Mouse (Mus musculus) forebrain, embryonic 14.5 days (tissue): ENCODE data around the gene Hyls1. TPM values are rescaled to one million over a fixed set of nuclear protein-coding genes. Genes with fewer than 3 reads are reported as not detected.

Experiments
- ATAC-seq: fragments of 200-750 bp; cut with Nextera tagmentation; 2 replicates; pipeline ENCODE4 v1.8.0; 2017; ENCODE audit warnings: mild to moderate bottlenecking, moderate library complexity
- DNase-seq: peaks from one replicate; pipeline ENCODE4 v3.0.0-alpha.2; 2015; ENCODE audit warnings: low spot score
- H3K27ac ChIP-seq: fragments of 300-500 bp; sonication (generic); 2 replicates; pipeline ENCODE4 v1.5.1; 2014; ENCODE audit warnings: low read depth, mild to moderate bottlenecking, control low read depth, low read length, moderate library complexity
- H3K27me3 ChIP-seq: fragments of 300-500 bp; sonication (generic); replicated peaks from 2 replicates; pipeline ENCODE4 v1.6.1; 2014; ENCODE audit warnings: low read length, control low read depth, mixed read lengths; ENCODE audit not compliant: control insufficient read depth, insufficient read depth
- H3K36me3 ChIP-seq: fragments of 300-500 bp; sonication (generic); 2 replicates; pipeline ENCODE4 v1.6.1; 2014; ENCODE audit warnings: low read length, control low read depth; ENCODE audit not compliant: control insufficient read depth, insufficient read depth
- H3K4me1 ChIP-seq: fragments of 300-500 bp; sonication (generic); 2 replicates; pipeline ENCODE4 v1.6.1; 2014; ENCODE audit warnings: antibody characterized with exemption, low read length, control low read depth; ENCODE audit not compliant: control insufficient read depth, insufficient read depth
- H3K4me2 ChIP-seq: fragments of 300-500 bp; sonication (generic); 2 replicates; pipeline ENCODE4 v1.6.1; 2014; ENCODE audit warnings: mild to moderate bottlenecking, control low read depth, low read length
- H3K4me3 ChIP-seq: fragments of 300-500 bp; sonication (generic); 2 replicates; pipeline ENCODE4 v1.5.1; 2014; ENCODE audit warnings: low read depth, low read length, control low read depth
- H3K9ac ChIP-seq: fragments of 300-500 bp; sonication (generic); 2 replicates; pipeline ENCODE4 v1.6.1; 2014; ENCODE audit warnings: mild to moderate bottlenecking, low read length, control low read depth, moderate library complexity
- H3K9me3 ChIP-seq: fragments of 300-500 bp; sonication (generic); replicated peaks from 2 replicates; pipeline ENCODE4 v1.6.1; 2016; ENCODE audit warnings: low read length, control low read depth, mixed read lengths; ENCODE audit not compliant: control insufficient read depth
- WGBS: fragments of 180-500 bp; shearing (Covaris S2); extraction: QIAGEN DNeasy Blood & Tissue Kit; methylation state at CpG from one replicate; pipeline ENCODE4 v1.1.7; 2014; 5-methylcytosine and 5-hydroxymethylcytosine counted together
- polyA plus RNA-seq: library from polyadenylated mRNA; unstranded; fragments of >200 nt; fragmentation: Nextera tagmentation; extraction: Ambion mirVana; gene quantifications from 2 replicates; pipeline ENCODE4 v1.2.1, GENCODE M21; 2014

Gene Hyls1
- polyA plus RNA-seq, 1 experiment from 2014 or later, result 26.1 TPM

DNA sequence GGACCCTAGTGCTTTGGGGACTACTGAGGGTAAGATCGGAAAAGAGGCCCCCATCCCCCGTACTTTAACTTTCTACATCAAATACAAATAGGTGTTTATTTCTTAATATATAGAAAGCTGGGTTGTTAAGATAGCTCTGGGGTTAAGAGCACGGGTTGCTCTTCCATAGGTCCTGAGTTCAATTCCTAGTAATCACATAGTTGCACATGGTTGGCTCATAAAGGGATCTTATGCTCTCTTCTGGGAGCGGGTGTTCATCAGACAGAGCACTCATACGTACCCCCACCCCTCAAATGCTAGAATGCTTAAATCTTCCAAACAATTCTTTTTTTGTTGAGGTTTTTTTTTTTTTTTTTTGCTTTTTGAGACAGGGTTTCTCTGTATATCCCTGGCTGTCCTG lies 465 bp upstream of the Hyls1 start:
- H3K9ac ChIP-seq, result peak overlapping the region; percentile 85
- peak overlapping the region; percentile 54 for H3K4me3 ChIP-seq
- H3K9me3 ChIP-seq, result no peaks in the 10 kb centered on the region
- DNase-seq (no peak), ATAC-seq (peak; percentile 5)
- H3K27me3 ChIP-seq, result 0 out of 2 replicates have a peak, but pooled peaks cover 4% of the 10 kb centered on the region
- H3K4me2 ChIP-seq, result peak overlapping the region; percentile 54
- 6% methylated on average over 5 of the region's 5 CpGs for WGBS
- peaks cover 23% of the 10 kb centered on the region for H3K36me3 ChIP-seq
- peaks cover 3% of the 10 kb centered on the region; the same call in 1 of the 2 replicates for H3K4me1 ChIP-seq
- H3K27ac ChIP-seq, result peak overlapping the region; percentile 89; the same call in 1 of the 2 replicates

DNA sequence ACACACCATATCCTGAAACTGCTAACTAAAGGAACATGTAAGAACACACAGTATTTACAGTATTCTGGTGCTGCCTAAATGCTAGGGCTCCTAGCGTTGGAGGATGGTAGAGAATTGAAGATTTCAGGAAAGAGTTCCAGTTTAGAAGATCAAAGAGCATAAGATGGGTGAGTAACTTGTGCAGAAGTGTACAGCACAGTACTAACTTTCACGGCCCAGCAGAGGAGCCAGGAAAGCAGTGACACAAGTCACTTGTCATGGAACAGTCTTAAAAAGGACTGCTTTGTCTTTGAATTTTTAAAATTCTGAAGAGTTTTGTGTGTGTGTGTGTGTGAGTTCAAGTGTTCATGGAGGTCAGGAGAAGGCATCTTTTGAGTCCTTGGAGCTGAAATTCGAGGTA lies 2.2 kb downstream of the Hyls1 start:
- H3K4me3 ChIP-seq, result no peak overlapping the region
- peaks cover 43% of the 10 kb centered on the region for H3K36me3 ChIP-seq
- peaks cover 3% of the 10 kb centered on the region; the same call in 1 of the 2 replicates for H3K4me1 ChIP-seq
- no peaks in the 10 kb centered on the region for H3K27me3 ChIP-seq
- no peak for DNase-seq
- no peak for ATAC-seq
- 85% methylated on average over 3 of the region's 3 CpGs for WGBS
- H3K9me3 ChIP-seq, result no peaks in the 10 kb centered on the region
- H3K4me2 ChIP-seq, result no peak overlapping the region
- no peak overlapping the region for H3K9ac ChIP-seq
- no peak overlapping the region for H3K27ac ChIP-seq

DNA sequence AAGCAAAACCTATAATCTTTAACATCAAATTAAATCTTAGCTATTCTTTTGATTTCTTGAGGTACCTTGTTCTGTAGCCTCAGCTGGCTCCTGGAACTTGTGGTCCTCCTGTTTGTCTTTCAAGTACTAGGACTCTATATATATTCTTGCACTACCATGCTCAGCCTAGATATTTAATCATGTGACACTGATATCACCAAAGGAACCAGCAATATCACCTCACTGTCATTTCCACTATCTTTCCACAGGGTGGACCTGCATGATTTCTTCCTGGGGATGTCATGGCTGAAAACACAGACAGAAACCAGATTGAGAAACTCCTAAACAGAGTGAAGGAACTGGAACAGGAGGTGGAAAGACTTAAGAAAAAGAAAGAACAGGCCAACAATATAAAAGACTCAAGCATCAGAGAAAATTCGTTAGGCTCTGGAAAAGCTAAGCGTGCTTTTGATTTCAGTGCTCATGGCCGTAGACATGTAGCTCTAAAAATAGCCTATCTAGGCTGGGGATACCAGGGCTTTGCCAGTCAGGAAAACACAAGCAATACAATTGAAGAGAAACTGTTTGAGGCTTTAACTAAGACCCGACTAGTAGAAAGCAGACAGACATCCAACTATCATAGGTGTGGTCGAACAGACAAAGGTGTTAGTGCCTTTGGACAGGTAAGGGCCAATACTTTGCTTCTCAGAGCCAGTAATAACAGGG lies 5.5 kb downstream of the Hyls1 start:
- Histone ChIP-seq H3K27ac (no peak overlapping the region), H3K4me2 (no peak overlapping the region), H3K36me3 (peaks cover 61% of the 10 kb centered on the region), H3K27me3 (no peaks in the 10 kb centered on the region), H3K4me3 (no peak overlapping the region), H3K4me1 (peaks cover 10% of the 10 kb centered on the region), H3K9ac (no peak overlapping the region), H3K9me3 (no peaks in the 10 kb centered on the region)
- ATAC-seq (no peak), DNase-seq (no peak)
- 91% methylated on average over 5 of the region's 5 CpGs for WGBS

DNA sequence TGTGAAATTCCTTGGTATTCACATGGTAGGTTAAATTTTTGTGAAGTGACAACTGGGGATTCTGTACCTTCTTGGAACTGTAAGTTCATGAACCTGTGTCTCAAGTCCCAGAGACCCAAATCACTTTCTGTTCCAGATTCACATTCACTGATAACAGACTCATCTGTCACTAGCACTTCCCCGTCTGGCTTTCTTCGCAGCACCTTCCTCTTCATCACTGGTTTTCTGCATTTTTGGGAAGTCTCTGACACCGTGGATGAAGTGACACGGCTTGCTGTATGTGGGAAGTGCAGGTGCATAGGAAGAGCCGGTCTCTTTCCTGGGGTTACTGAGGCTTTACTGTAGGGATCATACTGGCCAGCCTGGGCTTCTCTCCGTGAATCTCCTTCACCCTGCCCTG lies 8.6 kb downstream of the Hyls1 start:
- DNase-seq (no peak), ATAC-seq (no peak)
- Histone ChIP-seq H3K27ac (no peak overlapping the region), H3K4me2 (no peak overlapping the region), H3K9me3 (no peaks in the 10 kb centered on the region), H3K36me3 (peaks cover 47% of the 10 kb centered on the region), H3K4me3 (no peak overlapping the region), H3K9ac (no peak overlapping the region), H3K4me1 (peaks cover 11% of the 10 kb centered on the region), H3K27me3 (peaks cover 4% of the 10 kb centered on the region; the same call in 1 of the 2 replicates)
- 90% methylated on average over 6 of the region's 6 CpGs for WGBS

DNA sequence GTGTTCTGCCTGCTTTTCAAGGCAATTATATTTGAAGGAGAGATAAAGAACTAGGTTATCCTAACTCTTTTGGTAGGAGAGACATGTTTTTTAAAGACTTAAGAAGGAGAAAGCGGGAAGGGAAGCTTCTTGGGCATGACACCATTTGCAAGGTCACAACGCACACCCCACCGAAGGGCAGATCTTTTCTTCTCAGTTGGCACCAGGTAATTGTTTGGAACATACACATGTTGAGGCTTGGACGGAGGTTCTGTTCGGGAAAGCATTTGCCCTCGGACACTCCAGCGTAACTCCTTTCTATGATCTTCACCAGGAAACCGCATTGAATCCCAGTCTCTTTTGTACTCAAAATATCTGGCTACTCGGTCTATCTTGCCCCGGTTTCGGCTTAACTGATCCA lies 9.1 kb downstream of the Hyls1 start:
- Histone ChIP-seq H3K4me3 (no peak overlapping the region), H3K9ac (no peak overlapping the region), H3K27ac (no peak overlapping the region), H3K27me3 (peaks cover 4% of the 10 kb centered on the region; the same call in 1 of the 2 replicates), H3K4me2 (no peak overlapping the region), H3K4me1 (peaks cover 11% of the 10 kb centered on the region), H3K36me3 (peaks cover 42% of the 10 kb centered on the region), H3K9me3 (no peaks in the 10 kb centered on the region)
- no peak for DNase-seq
- WGBS, result 95% methylated on average over 11 of the region's 11 CpGs
- ATAC-seq, result no peak

DNA sequence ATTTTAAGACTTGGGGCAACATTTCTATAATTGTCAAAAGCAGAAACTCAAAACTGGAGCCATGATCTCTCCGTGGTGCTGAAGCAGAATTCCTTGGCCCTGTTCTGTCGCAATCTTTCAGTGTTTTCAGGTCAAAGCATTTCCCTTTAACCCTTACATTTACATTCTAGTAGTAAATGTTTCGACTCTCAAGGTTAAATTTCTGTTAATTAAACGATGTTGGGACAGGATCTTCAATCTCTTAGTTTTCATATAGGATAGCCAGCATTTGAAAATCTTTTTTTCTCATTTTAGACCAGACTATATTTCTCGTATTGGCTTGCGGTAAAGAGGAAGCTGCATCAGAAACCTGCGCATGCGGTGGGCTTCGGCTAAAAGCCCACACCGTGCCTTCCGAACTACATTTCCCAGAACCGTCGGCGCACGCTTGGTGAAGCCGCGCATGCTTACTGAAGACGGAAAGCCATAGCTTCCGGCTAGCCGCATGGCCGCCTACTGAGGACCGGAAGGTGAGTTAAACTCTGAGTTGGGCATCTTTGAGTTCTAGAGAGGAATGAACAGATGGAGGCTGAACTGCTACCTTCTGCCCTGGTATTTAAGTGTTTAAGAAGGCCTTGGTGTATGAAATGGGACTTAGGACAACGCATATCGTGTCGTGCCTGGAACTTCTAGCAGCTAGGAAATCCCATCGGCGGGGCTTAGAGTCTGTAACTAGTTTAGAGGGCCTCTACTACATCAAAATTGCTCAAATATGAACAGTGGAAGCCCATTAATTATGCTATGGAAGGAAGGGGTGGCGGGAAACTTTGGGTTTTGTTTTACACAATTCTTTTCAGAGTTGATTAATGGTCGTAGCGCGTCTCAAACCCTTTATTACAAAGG lies 10.9 kb downstream of the Hyls1 start:
- DNase-seq (peak; percentile 98), ATAC-seq (peak; percentile 94)
- H3K9ac ChIP-seq, result peak overlapping the region; percentile 71
- H3K4me2 ChIP-seq, result peak overlapping the region; percentile 92
- H3K27ac ChIP-seq, result peak overlapping the region; percentile 75; the same call in 1 of the 2 replicates
- H3K36me3 ChIP-seq, result peaks cover 29% of the 10 kb centered on the region
- peaks cover 11% of the 10 kb centered on the region for H3K4me1 ChIP-seq
- H3K9me3 ChIP-seq, result no peaks in the 10 kb centered on the region
- peaks cover 4% of the 10 kb centered on the region; the same call in 1 of the 2 replicates for H3K27me3 ChIP-seq
- H3K4me3 ChIP-seq, result peak overlapping the region; percentile 60
- 1% methylated on average over 31 of the region's 31 CpGs for WGBS

DNA sequence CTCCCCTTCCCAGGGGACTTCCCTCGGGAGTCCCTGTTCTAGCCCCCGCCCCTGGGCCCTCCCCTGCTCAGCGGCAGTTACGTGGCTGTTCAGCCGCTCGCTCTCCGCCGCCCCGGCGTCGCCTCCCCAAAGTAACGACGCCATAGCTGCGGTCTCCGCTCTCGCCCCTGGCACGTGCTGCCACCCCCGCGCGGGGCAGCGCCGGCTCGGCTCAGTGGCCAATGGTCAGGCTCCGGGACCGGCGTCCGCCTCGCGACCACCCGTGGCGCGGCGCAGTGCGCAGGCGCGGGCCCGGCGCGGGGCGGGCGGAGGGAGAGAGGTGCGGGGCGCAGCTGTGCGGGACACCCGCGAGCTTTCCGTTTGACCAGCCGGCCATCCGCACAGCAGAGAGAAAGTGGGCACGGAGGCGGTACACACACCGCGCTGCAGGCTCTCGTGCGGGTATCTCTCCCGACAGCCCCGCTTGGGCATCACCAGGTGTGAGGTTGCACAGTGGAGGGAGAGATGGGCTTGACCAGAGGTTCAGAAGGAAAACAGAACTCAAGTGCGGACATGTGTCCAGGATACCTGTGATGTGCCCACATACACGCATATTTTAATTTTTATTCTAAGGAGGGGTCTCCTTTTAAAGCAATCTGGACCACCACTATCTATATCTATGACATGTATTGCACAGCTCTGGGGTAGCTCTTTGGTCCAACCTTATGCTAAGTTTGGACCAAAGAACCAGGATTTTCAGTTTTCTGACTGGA lies 11.8 kb downstream of the Hyls1 start, which contains the start of the genes Ddx25 and Pus3:
Gene Ddx25, minus strand, starts transcription at position 272 of the 752 bp plus-strand sequence.
Gene Pus3, plus strand, starts transcription at position 339 of the 752 bp plus-strand sequence.
- peak; percentile 71 for DNase-seq
- Histone ChIP-seq H3K9me3 (no peaks in the 10 kb centered on the region), H3K4me2 (peak within 1 kb of the TSS; percentile 92), H3K9ac (peak within 1 kb of the TSS; percentile 71), H3K4me3 (peak within 1 kb of the TSS; percentile 60), H3K36me3 (peaks cover 25% of the 10 kb centered on the region), H3K27me3 (peaks cover 4% of the 10 kb centered on the region; the same call in 1 of the 2 replicates), H3K4me1 (peaks cover 11% of the 10 kb centered on the region), H3K27ac (peak within 1 kb of the TSS; percentile 75)
- peak; percentile 83 for ATAC-seq
- WGBS, result under 1% methylated on average over 59 of the region's 59 CpGs

DNA sequence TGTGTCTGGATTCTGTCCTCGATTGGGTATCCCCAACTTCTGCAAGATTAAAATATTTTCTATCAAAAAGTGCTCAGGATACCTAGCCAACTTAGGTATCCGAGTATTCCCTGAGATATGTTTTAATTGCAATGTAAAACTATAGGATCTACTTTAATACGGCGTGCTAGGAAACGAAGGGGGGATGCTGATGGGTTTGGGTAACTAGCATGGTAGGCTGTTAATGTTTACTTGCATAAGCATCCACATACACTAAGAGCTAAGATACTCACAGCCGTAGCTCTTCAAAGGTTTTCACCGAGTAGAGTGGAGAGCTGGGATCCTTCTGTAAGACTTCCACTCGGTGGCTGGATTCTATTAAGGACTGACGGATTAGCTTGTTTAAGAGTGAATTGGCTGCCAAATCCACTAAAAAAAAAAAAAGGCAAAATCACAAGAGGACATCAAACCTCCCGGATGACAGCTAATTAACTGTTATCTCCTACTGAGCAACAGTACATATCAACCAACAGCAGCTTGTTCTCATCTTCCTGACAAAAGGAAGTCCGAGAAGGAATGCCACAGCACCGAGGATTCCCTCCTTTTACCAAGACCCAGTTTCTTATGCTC lies 13.6 kb downstream of the Hyls1 start:
- Histone ChIP-seq H3K9me3 (no peaks in the 10 kb centered on the region), H3K4me2 (no peak overlapping the region), H3K27me3 (peaks cover 4% of the 10 kb centered on the region; the same call in 1 of the 2 replicates), H3K27ac (no peak overlapping the region), H3K4me3 (no peak overlapping the region), H3K9ac (no peak overlapping the region), H3K4me1 (peaks cover 11% of the 10 kb centered on the region), H3K36me3 (peaks cover 16% of the 10 kb centered on the region)
- WGBS, result 75% methylated on average over 12 of the region's 12 CpGs
- DNase-seq (no peak), ATAC-seq (no peak)
